Mouse (Mus musculus) brown adipose tissue, adult 24 weeks (tissue): ENCODE results near the gene Kcnab1. TPM values are rescaled to one million over a fixed set of nuclear protein-coding genes. Genes with fewer than 3 reads are reported as not detected.

Source experiments
- H3K27ac ChIP-seq: fragments of 200-500 bp; replicated peaks from 2 replicates; pipeline ENCODE4 v1.5.1; 2012; ENCODE audit warnings: low read depth, mild to moderate bottlenecking, low read length
- H3K4me1 ChIP-seq: fragments of 200-500 bp; 2 replicates; pipeline ENCODE4 v1.6.1; 2012; ENCODE audit warnings: low read length, mixed read lengths; ENCODE audit not compliant: control insufficient read depth, insufficient read depth, insufficient read length
- H3K4me3 ChIP-seq: fragments of 200-500 bp; 2 replicates; pipeline ENCODE4 v1.5.1; 2012; ENCODE audit warnings: low read depth, mild to moderate bottlenecking, low read length, moderate library complexity; ENCODE audit not compliant: insufficient read depth
- polyA plus RNA-seq: library from polyadenylated mRNA; stranded (reverse); fragments of >200 nt; gene quantifications from 2 replicates; pipeline ENCODE4 v1.2.4, GENCODE M21; 2012; ENCODE audit not compliant: missing spikeins, insufficient read depth, insufficient read length

Gene Kcnab1
- polyA plus RNA-seq, 1 experiment = not detected

GRCm38 (mm10) chr3:65319248-65320008 is 210.2 kb downstream of the Kcnab1 start:
- Histone ChIP-seq H3K27ac (no peak overlapping the region), H3K4me3 (no peak overlapping the region), H3K4me1 (no peaks in the 10 kb centered on the region)

- no peak overlapping the region for H3K27ac ChIP-seq
- H3K4me3 ChIP-seq = no peak overlapping the region
- H3K4me1 ChIP-seq = no peaks in the 10 kb centered on the region
Measured at GRCm38 (mm10) chr3:65320990-65321389, 211.8 kb downstream of the Kcnab1 start.

DNA sequence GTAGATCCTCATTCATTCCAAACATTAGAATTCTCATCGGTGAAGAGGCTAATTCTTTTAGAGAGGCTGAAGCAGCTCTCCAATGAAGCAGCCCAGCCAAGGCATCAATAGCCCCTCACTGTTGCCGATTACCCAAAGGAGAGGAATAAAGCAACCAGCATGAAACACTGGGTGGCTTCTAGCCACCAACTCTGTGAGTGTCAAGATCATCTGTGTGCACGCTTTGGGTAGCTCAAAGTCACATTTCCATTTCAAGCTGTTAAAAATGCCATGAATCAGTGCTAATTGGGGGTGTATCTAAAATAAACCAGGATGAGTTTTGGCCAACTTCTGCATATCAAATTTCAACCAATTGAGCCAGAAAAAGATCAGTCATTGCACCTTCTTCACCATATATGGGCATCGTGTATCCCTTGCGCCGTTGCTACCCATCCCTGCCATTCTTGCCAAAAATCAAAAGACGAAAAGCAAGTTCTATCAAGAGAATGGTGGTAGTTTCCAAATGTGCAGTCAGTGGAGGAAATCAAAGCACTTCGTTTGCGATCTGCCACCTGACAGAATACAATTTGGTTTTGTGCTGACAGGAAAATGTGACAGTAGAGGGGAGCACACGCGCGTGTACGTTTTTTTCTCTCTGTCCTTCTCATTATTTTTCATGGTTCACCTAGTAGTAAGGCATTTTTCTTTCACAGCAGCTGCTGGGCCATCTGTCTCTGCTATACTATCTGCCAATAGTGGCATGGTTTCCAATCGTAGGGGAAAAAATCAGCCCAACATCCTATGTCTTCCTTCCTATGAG is 213.0 kb downstream of the Kcnab1 start:
- no peak overlapping the region for H3K4me3 ChIP-seq
- H3K27ac ChIP-seq = no peak overlapping the region
- no peaks in the 10 kb centered on the region for H3K4me1 ChIP-seq

GRCm38 (mm10) chr3:65325254-65325653 is 216.1 kb downstream of the Kcnab1 start:
- Histone ChIP-seq H3K4me3 (no peak overlapping the region), H3K27ac (no peak overlapping the region), H3K4me1 (no peaks in the 10 kb centered on the region)

DNA sequence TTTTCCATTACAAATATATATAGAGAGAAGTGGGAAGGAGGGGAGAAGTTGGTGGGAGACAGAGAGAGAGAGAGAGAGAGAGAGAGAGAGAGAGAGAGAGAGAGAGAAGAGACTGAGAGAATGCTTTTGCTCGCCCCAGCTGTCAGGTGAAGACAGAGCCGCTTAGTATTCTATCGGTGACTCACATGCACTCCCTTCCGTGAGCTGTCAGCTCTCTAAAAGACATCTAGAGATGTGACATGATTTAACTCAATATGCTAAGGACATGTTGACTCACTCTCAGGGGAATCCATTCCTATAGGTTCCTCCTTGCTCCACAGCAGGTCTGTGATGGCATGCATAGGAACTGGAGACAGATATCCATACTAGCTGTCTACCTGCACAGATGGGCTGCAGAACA is 219.6 kb downstream of the Kcnab1 start:
- no peak overlapping the region for H3K4me3 ChIP-seq
- no peak overlapping the region for H3K27ac ChIP-seq
- no peaks in the 10 kb centered on the region for H3K4me1 ChIP-seq

DNA sequence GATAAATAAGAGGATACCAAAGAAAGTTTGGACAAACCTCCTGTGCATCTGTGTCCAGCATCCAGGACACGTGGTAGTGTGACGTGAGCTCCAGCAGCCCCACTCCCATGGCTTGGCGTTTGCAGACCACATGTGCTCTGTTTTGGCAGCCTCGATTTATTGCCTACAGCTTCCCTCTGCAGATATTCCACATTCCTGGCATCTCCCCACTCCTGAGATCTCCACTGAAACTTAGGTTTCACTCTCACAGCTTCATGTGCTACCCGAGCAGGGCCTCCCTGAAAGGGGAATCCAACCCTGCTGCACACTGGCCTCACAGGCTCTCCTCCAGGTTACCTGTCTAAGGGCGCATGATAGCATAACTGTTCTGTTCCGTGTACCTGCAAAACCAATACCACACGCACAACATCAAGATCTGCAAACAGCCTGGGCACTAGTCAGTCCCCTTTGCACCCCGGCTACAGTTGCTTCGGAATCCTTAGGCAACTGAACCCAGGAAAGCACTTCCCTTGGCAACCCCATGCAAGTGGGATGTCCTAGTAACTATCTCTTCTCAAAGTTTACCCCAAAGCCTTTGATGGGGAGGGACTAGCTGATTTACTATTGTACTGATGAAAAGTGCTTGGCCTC is 228.8 kb downstream of the Kcnab1 start:
- Histone ChIP-seq H3K27ac (no peak overlapping the region), H3K4me3 (no peak overlapping the region), H3K4me1 (no peaks in the 10 kb centered on the region)

DNA sequence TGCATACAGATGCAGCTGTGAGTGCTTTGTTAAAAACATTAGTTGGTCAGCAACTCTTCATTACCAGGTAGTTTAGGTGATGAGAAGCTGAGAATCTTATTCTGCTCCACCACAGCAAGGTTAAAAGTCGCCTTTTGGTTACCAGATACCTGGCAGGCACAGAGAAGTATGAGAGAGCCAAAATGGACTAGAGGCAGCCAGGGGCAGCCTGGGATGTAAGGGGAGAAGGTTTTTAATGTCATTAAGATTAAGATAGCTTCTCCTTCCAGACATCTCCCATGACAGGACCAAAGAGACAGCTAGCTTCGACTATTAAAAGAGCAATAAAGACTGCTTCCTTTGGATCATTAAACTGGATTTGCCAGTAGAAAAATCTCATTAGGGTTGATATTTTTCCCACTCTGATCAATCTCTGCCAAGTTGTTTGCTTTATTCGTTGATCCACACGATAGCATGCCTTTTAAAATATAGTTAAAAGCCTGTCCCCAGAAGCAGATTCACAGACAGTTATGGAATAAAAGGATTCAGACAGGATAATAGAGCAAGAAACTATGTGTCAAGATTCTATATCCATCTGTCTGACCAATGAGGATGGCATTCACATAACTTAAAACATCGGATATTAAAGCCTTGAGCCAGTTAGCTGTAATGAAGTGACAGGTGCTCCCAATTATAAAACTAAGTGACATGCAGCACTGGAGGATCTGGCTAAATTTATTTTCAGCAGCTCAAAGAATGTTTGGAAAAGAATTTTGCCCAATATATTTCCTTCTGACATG is 231.2 kb downstream of the Kcnab1 start:
- Histone ChIP-seq H3K27ac (no peak overlapping the region), H3K4me1 (no peaks in the 10 kb centered on the region)

GRCm38 (mm10) chr3:65346176-65346575 is 237.0 kb downstream of the Kcnab1 start:
- no peak overlapping the region for H3K27ac ChIP-seq
- no peaks in the 10 kb centered on the region; the same call in 1 of the 2 replicates for H3K4me1 ChIP-seq
- H3K4me3 ChIP-seq = no peak overlapping the region

More for the DNA sequence above, 231.2 kb downstream of the Kcnab1 start:
- no peak overlapping the region for H3K4me3 ChIP-seq

- Histone ChIP-seq H3K4me1 (no peaks in the 10 kb centered on the region), H3K4me3 (no peak overlapping the region), H3K27ac (no peak overlapping the region)
Measured at GRCm38 (mm10) chr3:65352278-65353127, 243.3 kb downstream of the Kcnab1 start.

DNA sequence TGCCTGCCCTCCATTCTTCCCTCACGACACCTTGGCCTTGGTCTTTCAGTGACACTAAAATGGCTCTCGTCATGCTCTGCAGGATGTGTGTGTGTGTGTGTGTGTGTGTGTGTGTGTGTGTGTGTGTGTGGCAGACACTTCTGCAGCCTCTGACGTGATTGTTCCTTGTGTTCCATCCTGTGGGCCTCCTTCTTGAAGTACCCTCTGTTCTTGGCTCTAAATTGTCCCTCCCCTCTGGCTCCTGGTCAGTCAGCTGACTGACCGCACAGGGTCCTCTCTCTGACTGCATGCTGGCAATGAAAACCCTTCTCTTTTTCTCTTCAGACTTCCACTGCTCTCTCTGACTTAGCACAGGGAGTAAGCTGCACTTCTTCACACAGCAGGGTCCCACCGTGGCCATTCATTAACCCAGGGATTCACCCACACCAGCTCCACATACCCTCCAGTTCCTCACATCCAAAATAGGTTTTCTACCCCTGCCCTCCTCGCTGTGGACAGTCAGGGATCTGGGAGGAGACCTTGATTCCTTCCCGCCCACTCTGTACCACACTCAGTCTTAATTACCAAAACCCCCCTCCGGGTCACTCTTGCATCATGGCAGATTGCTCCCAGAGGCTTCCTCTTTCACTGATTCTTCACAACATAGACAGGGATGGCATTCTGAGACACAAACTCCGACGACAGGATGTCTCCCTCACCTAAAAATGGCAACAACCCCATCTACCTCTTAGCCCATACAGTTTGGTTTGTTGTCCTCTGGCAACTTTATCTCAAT is 244.3 kb downstream of the Kcnab1 start:
- Histone ChIP-seq H3K4me3 (no peak overlapping the region), H3K27ac (no peak overlapping the region), H3K4me1 (no peaks in the 10 kb centered on the region)

DNA sequence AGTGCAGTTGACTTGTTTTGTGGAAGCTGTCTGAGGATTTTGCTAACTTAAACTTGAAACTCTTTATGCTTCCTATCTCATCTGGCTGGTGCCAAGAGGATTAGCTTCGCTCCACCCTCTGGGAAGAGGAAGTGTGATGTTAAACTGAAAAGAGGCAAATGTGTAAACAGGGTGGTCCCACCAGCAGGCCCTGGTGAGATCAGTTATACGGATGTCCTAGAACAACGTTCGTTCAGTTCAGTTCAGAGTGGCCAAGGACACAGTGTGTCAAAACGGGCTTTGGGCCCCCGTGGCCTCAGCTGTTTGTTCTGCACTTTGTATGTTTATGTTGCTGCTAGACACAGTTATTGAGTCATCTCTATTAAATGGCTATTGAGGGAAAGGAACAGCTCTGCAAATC is 246.3 kb downstream of the Kcnab1 start:
- Histone ChIP-seq H3K4me1 (no peaks in the 10 kb centered on the region; the same call in 1 of the 2 replicates), H3K4me3 (no peak overlapping the region), H3K27ac (no peak overlapping the region)

DNA sequence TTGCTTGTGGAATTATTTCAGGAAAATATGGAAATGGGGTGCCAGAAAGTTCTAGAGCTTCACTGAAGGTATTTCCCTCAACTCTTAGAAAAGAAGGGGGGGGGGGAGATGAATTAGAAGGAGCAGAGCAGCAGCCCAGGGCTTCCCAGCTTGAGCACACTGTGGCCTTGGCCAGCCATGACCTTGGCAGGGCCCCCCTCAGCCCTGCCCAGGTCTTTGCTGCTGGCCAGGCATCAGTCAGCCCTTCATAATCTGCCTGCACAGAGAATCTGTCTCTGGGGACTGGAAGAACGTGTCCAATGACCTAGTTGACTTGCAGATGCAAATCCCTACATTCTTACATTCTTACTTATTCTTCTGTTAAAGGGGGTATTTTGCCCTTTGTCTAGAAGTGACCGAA is 249.1 kb downstream of the Kcnab1 start:
- Histone ChIP-seq H3K4me3 (no peak overlapping the region), H3K27ac (no peak overlapping the region), H3K4me1 (peaks cover 2% of the 10 kb centered on the region; the same call in 1 of the 2 replicates)

DNA sequence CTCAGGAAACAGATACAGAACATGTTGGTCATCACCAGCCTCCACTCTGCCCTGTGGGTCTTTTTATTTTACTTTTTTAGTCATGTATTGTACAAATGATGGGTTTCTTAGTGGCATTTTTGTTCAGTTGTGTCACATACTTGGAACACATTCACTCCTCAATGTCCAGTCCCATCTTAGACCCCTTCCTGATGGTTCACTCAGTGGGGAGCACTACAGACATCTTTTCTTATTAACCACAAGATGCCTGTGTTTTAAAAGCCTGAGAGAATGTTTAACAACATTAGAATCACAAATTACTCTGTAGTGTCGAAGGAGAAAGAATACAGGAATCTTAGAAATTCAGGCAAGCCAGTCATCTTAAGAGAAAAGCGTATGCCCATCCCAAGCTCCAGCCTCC is 249.7 kb downstream of the Kcnab1 start:
- H3K27ac ChIP-seq = no peak overlapping the region
- H3K4me1 ChIP-seq = peaks cover 5% of the 10 kb centered on the region; the same call in 1 of the 2 replicates
- no peak overlapping the region for H3K4me3 ChIP-seq
